Mouse (Mus musculus) limb, embryonic 10.5 days (tissue): ENCODE data around the gene Syt1. TPM values are rescaled to one million over a fixed set of nuclear protein-coding genes. Genes with fewer than 3 reads are reported as not detected.

ENCODE experiments used
- DNase-seq: peaks from one replicate; pipeline ENCODE4 v3.0.0-alpha.2; 2017; ENCODE audit warnings: low spot score
- H3K27ac ChIP-seq: fragments of 300-500 bp; sonication (generic); 2 replicates; pipeline ENCODE4 v1.5.1; 2016; ENCODE audit warnings: mild to moderate bottlenecking
- H3K27me3 ChIP-seq: fragments of 300-500 bp; sonication (generic); 2 replicates; pipeline ENCODE4 v1.6.1; 2016; ENCODE audit warnings: low read depth, mild to moderate bottlenecking; ENCODE audit not compliant: poor library complexity, severe bottlenecking
- H3K36me3 ChIP-seq: fragments of 300-500 bp; sonication (generic); 2 replicates; pipeline ENCODE4 v1.6.1; 2016; ENCODE audit warnings: mild to moderate bottlenecking, moderate library complexity
- H3K4me1 ChIP-seq: fragments of 300-500 bp; sonication (generic); 2 replicates; pipeline ENCODE4 v1.6.1; 2016
- H3K4me3 ChIP-seq: fragments of 300-500 bp; sonication (generic); 2 replicates; pipeline ENCODE4 v1.5.1; 2016; ENCODE audit warnings: mild to moderate bottlenecking, moderate library complexity
- H3K9me3 ChIP-seq: fragments of 300-500 bp; sonication (generic); replicated peaks from 2 replicates; pipeline ENCODE4 v1.6.1; 2016; ENCODE audit warnings: mild to moderate bottlenecking
- WGBS: fragments of 180-500 bp; shearing (Covaris S2); methylation state at CpG from one replicate; pipeline ENCODE4 v1.1.7; 2016; 5-methylcytosine and 5-hydroxymethylcytosine counted together
- polyA plus RNA-seq: library from polyadenylated mRNA; unstranded; fragments of >200 nt; fragmentation: Nextera tagmentation; extraction: Ambion mirVana; gene quantifications from 2 replicates; pipeline ENCODE4 v1.2.1, GENCODE M21; 2016

Gene Syt1
- polyA plus RNA-seq, 1 experiment from 2014 or later: 0.13 TPM

- no peaks in the 10 kb centered on the region for H3K27me3 ChIP-seq
- DNase-seq: no peak
- H3K4me3 ChIP-seq: no peak overlapping the region
- no peak overlapping the region for H3K27ac ChIP-seq
- H3K4me1 ChIP-seq: no peaks in the 10 kb centered on the region
- no peaks in the 10 kb centered on the region for H3K36me3 ChIP-seq
- WGBS: 72% methylated on average over 7 of the region's 7 CpGs
- no peaks in the 10 kb centered on the region for H3K9me3 ChIP-seq
Measured at GRCm38 (mm10) chr10:108504925-108505324, 505.9 kb downstream of the Syt1 start.

- Histone ChIP-seq H3K27ac (no peak overlapping the region), H3K4me1 (no peaks in the 10 kb centered on the region), H3K36me3 (no peaks in the 10 kb centered on the region), H3K27me3 (no peaks in the 10 kb centered on the region), H3K4me3 (no peak overlapping the region), H3K9me3 (no peaks in the 10 kb centered on the region)
- WGBS: 72% methylated on average over 21 of the region's 21 CpGs
- no peak for DNase-seq
Measured at GRCm38 (mm10) chr10:108504128-108504870, 506.5 kb downstream of the Syt1 start.

DNA sequence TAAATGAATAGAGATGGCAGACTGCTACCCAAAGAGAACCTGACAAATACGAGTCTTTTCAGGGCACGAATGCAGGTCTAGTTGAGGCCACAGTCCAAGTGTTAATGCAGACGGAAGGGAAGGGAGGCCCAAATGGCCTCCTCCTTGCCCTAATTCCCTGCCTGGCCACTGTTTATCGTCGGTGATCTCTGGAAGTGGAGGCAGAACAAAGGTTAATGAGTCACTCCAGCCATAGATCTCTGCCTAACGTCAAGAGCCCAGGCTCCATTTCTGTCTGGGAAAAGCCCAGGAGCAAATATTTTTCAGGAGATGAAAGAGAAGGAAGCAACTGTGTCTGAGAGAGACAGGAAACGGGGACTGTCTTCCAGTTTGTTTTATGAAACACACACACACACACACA is 520.6 kb downstream of the Syt1 start:
- no peak overlapping the region for H3K27ac ChIP-seq
- no peaks in the 10 kb centered on the region for H3K9me3 ChIP-seq
- DNase-seq: no peak

DNA sequence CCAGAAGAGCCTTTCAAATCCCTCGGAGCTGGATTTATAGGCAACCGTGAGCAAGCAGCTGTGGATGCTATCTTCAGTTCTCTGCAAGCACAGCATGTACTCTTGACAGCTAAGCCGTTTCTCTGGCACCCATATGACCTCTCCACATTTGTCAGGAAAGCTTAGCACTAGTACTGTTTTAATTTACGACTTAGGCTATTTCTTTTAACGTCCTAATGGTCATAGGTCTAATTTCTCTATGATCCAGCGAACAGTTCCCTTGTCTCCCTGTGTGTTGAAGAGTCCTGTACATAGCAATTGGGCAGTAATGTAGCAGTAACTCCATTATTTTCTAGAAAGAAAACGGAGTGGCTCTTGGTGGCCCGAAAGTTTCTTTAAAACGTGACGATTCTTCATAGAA is 526.8 kb downstream of the Syt1 start:
- Histone ChIP-seq H3K4me3 (no peak overlapping the region), H3K36me3 (no peaks in the 10 kb centered on the region), H3K9me3 (no peaks in the 10 kb centered on the region), H3K27ac (no peak overlapping the region), H3K27me3 (no peaks in the 10 kb centered on the region), H3K4me1 (peaks cover 4% of the 10 kb centered on the region; the same call in 1 of the 2 replicates)
- no peak for DNase-seq
- 71% methylated on average over 10 of the region's 10 CpGs for WGBS

More for the DNA sequence above, 520.6 kb downstream of the Syt1 start:
- 36% methylated on average over 7 of the region's 7 CpGs for WGBS
- Histone ChIP-seq H3K36me3 (no peaks in the 10 kb centered on the region), H3K27me3 (no peaks in the 10 kb centered on the region), H3K4me3 (no peak overlapping the region), H3K4me1 (no peaks in the 10 kb centered on the region)

- DNase-seq: no peak
- H3K4me1 ChIP-seq: peaks cover 4% of the 10 kb centered on the region; the same call in 1 of the 2 replicates
- no peak overlapping the region for H3K4me3 ChIP-seq
- 89% methylated on average over 11 of the region's 11 CpGs for WGBS
- H3K36me3 ChIP-seq: no peaks in the 10 kb centered on the region
- no peaks in the 10 kb centered on the region for H3K27me3 ChIP-seq
- no peaks in the 10 kb centered on the region for H3K9me3 ChIP-seq
- H3K27ac ChIP-seq: no peak overlapping the region
Measured at GRCm38 (mm10) chr10:108480146-108480850, 530.5 kb downstream of the Syt1 start.

- no peak for DNase-seq
- 58% methylated on average over 6 of the region's 6 CpGs for WGBS
Measured at GRCm38 (mm10) chr10:108470319-108470955, 540.3 kb downstream of the Syt1 start.

DNA sequence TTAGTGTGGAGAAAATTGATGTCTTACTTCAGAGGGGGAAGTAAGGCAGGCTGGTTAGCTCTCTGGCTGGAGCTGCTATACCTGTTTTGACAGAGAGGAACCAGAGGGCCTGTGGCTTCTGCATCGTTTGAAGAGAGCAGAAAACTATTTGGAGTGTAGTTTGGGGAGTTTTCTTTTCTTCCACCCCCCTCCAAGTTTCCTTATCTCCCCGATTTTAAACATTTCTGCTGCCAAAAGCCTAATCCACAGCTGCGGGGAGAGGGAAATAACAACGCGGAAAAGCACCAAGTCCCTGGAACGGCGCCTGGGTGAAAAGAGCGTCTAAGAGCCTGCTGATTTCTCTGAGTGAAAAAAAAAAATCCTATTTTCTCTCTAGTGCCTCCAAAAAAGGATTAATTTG is 544.2 kb downstream of the Syt1 start:
- Histone ChIP-seq H3K27me3 (no peaks in the 10 kb centered on the region), H3K4me1 (no peaks in the 10 kb centered on the region), H3K9me3 (no peaks in the 10 kb centered on the region), H3K27ac (no peak overlapping the region), H3K4me3 (no peak overlapping the region), H3K36me3 (no peaks in the 10 kb centered on the region)
- no peak for DNase-seq
- 68% methylated on average over 8 of the region's 8 CpGs for WGBS

More at GRCm38 (mm10) chr10:108470319-108470955, 540.3 kb downstream of the Syt1 start:
- no peaks in the 10 kb centered on the region for H3K27me3 ChIP-seq
- no peak overlapping the region for H3K4me3 ChIP-seq
- no peaks in the 10 kb centered on the region for H3K9me3 ChIP-seq
- no peak overlapping the region for H3K27ac ChIP-seq
- H3K36me3 ChIP-seq: no peaks in the 10 kb centered on the region
- no peaks in the 10 kb centered on the region for H3K4me1 ChIP-seq

- no peak overlapping the region for H3K4me3 ChIP-seq
- H3K4me1 ChIP-seq: no peaks in the 10 kb centered on the region
- no peak for DNase-seq
- no peaks in the 10 kb centered on the region for H3K9me3 ChIP-seq
- H3K36me3 ChIP-seq: no peaks in the 10 kb centered on the region
- no peak overlapping the region for H3K27ac ChIP-seq
- WGBS: 79% methylated on average over 2 of the region's 2 CpGs
- no peaks in the 10 kb centered on the region for H3K27me3 ChIP-seq
Measured at GRCm38 (mm10) chr10:108461862-108462261, 548.9 kb downstream of the Syt1 start.

DNA sequence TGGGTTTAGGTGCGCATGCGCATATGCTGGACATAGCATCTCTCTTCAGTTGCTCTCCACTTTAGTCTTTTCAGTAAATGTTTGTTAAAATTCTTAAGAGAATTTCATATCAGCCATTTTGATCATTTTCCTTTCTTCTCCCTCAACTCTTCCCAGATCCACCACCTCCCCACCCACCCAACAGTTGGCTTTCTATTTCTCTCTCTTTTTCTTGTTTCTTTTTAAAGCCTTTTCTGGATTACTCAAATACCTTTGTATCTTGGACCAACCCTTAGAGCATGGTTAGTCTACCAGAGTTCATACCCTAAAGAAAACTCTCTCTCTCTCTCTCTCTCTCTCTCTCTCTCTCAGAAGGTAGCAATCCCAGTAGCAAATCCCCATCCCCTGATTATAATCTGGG is 553.7 kb downstream of the Syt1 start:
- DNase-seq: no peak
- H3K27ac ChIP-seq: no peak overlapping the region
- H3K36me3 ChIP-seq: no peaks in the 10 kb centered on the region
- H3K4me3 ChIP-seq: no peak overlapping the region
- H3K27me3 ChIP-seq: no peaks in the 10 kb centered on the region
- 98% methylated on average over 2 of the region's 2 CpGs for WGBS
- no peaks in the 10 kb centered on the region for H3K9me3 ChIP-seq
- H3K4me1 ChIP-seq: 0 out of 2 replicates have a peak, but pooled peaks cover 2% of the 10 kb centered on the region

GRCm38 (mm10) chr10:108455883-108456282 is 554.9 kb downstream of the Syt1 start:
- 0 out of 2 replicates have a peak, but pooled peaks cover 2% of the 10 kb centered on the region for H3K4me1 ChIP-seq
- H3K9me3 ChIP-seq: no peaks in the 10 kb centered on the region

DNA sequence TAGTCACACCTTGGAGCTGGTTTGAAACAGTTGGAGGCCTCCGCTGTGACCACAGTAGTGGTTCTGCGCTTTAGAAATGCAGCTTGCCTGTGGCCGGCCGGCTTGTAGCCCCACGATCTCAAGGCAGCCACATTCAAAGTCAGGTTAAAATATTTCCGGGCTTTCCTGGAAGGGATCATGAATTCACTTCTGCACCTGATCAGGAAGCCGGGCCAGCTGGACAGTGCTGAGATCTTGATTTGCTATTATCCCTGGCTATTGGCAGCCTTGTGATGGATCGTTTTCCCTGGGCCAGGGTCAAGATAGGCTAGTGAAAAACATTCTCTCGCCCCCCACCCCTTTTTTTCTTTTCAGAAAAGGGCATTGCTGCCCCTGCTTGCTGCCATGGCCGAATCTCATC is 555.6 kb downstream of the Syt1 start:
- no peak for DNase-seq
- H3K4me1 ChIP-seq: 0 out of 2 replicates have a peak, but pooled peaks cover 2% of the 10 kb centered on the region
- no peak overlapping the region for H3K4me3 ChIP-seq
- H3K27me3 ChIP-seq: no peaks in the 10 kb centered on the region
- H3K9me3 ChIP-seq: no peaks in the 10 kb centered on the region
- no peak overlapping the region for H3K27ac ChIP-seq
- H3K36me3 ChIP-seq: no peaks in the 10 kb centered on the region
- 83% methylated on average over 10 of the region's 10 CpGs for WGBS

More at GRCm38 (mm10) chr10:108455883-108456282, 554.9 kb downstream of the Syt1 start:
- 98% methylated on average over 2 of the region's 2 CpGs for WGBS
- Histone ChIP-seq H3K27me3 (no peaks in the 10 kb centered on the region), H3K36me3 (no peaks in the 10 kb centered on the region), H3K4me3 (no peak overlapping the region), H3K27ac (no peak overlapping the region)
- DNase-seq: no peak

GRCm38 (mm10) chr10:108454691-108455117 is 556.1 kb downstream of the Syt1 start:
- Histone ChIP-seq H3K36me3 (no peaks in the 10 kb centered on the region), H3K4me1 (0 out of 2 replicates have a peak, but pooled peaks cover 2% of the 10 kb centered on the region), H3K27ac (no peak overlapping the region), H3K27me3 (no peaks in the 10 kb centered on the region), H3K9me3 (no peaks in the 10 kb centered on the region), H3K4me3 (no peak overlapping the region)
- WGBS: 86% methylated on average over 11 of the region's 11 CpGs
- no peak for DNase-seq

DNA sequence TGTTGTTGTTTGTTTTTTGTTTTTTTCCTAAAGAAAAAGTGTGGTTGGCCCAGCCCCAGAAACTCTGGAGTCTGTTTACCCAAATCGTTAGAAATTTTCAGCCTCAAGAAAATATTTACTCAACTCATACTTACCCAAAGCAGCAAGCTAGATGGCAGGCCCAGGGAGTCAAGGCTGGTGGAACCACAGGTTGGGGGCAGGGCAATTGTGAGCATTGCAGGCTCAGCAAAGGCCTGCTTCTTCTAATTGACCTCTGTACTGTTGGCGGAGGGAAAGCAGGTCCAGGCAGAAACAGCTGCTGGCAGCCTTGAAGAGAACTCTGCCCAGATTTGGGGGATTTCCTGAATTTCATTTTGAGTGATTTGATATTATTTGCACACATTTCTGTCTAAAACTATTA is 557.2 kb downstream of the Syt1 start:
- no peaks in the 10 kb centered on the region for H3K9me3 ChIP-seq
- H3K4me3 ChIP-seq: no peak overlapping the region
- H3K27me3 ChIP-seq: no peaks in the 10 kb centered on the region
- no peak for DNase-seq
- 37% methylated on average over 2 of the region's 2 CpGs for WGBS
- H3K4me1 ChIP-seq: 0 out of 2 replicates have a peak, but pooled peaks cover 2% of the 10 kb centered on the region
- H3K36me3 ChIP-seq: no peaks in the 10 kb centered on the region
- H3K27ac ChIP-seq: no peak overlapping the region
